Mouse (Mus musculus) lung, adult 2 months (tissue): Measurements from ENCODE around the gene Cldn20.

Experiments
- CTCF ChIP-seq: fragments of 200-500 bp; IDR thresholded peaks from 2 replicates; pipeline ENCODE4 v1.5.1; 2011; ENCODE audit warnings: mild to moderate bottlenecking, low read length, control low read depth; ENCODE audit not compliant: insufficient read depth
- POLR2A ChIP-seq: fragments of 200-500 bp; IDR thresholded peaks from 2 replicates; pipeline ENCODE4 v1.6.1; 2011; ENCODE audit warnings: low read depth, mild to moderate bottlenecking, control low read depth, low read length, borderline replicate concordance; ENCODE audit errors: extremely low read depth

- TF ChIP-seq CTCF (no peak), POLR2A (no peak)
These were observed 18.0 kb upstream of the Cldn20 start for GRCm38 (mm10) chr17:3514316-3514715.
